Mouse (Mus musculus): ENCODE data around the gene Bco2. TPM values are rescaled to one million over a fixed set of nuclear protein-coding genes. Genes with fewer than 3 reads are reported as not detected.
A peak's percentile ranks its signal among the peaks of the same experiment; 100 is the strongest.

The Bco2 gene
- total RNA-seq (2015), result 0.35 and 1.2 TPM in 2 replicates
- total RNA-seq (2017), result 0.21 and 0.61 TPM in 2 replicates

DNA sequence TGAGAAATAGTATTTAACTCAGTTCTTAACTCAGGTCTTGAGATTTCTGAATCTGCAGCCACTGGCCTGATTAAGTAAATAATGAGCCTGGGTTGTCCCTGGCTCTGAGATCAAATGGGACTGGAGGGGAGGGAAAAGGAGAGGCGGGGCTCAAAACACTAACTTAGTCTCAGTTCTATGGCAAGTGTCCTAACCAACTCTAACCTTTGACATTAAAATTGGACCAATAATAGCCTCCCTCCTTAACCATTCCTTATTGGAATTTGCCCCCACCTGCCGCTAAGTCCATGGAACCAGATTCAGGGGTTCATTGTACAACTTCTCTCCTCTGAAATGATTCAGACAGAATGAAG is at the start of gene Bco2:
Gene Bco2 (minus strand): TSS at position 88 of the 353 bp plus-strand sequence.
- no peak for ATAC-seq (replicated peaks; ENCODE audit: poor library complexity)

DNA sequence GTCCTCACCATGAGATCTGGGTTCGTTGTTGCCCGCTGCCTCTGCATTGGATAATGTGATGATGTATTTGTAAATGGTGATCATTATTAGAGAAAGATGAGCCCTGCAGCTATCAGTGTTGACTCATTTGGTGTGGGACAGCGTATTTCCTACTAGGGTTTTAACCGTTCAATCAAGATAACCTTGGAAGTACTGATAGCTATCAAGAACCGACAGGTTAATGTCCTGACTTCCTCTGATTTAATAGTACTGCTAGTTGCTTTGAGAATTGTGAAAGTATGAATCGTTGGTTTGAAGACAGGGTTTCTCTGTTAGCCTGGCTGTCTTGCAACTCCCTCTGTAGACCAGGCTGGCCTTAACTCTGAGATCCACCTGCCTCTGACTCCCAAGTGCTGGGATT is 49.4 kb upstream of the Bco2 start:
- ATAC-seq (replicated peaks; ENCODE audit: poor library complexity), result no peak

DNA sequence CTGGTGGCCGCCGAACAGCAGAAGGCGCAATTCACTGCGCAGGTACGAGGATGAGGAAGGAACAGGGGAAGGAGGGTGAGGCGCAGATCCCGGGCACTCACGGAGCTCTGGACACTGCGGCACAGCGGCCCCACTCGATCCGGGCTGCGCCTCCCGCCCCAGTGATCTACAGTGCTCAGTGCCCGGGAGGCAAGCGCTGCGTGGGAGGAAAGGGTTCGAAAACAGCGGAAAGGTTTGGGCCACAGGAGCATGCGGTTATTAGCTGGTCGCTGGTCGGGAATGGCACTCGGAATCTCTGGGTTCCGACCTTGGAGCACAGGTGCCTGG is 49.0 kb upstream of the Bco2 start:
- no peak; the same call in 1 of the 2 replicates for ATAC-seq (replicated peaks; ENCODE audit: poor library complexity)

DNA sequence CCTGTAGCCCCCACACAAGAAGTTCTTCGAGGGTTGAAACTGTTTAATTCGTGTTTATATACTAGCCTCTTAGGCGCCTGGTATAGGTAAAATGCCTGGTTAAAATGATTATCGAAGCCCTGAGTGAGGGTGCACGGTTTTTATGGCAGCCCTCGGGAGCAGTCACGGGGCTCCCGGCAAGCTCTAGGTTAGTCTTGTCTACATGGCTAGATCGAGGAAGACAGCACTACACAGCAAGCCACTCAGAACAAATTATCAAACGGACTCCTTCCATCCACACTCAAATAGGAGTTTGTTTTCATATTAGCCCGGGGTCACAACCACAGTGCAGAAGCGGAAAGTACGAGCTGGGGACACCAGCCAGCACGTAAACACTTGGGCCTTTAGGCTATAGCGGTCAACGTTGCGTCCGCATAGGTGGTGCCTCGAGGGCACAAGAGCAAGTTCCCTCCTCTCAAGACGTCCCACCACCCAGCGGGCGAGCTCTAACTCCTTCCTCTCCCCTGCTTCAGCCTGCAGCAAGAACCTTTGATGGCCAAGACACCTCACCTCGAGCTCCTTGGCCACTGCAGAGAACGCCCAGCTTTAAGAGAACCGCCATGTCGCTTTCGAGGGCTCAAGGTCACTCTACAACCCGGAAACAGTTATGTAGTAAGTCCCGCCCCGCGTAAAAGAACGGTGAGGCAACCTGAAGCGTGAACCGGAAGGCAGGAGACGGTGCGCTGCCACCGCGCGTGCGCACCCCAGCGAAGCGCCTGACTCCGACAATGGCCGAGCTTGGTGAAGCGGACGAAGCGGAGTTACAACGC is 48.4 kb upstream of the Bco2 start, which contains the start of the genes Sdhd and Timm8b:
Gene Sdhd (minus strand): TSS at position 624 of the 809 bp plus-strand sequence.
Gene Timm8b (plus strand): TSS at position 722 of the 809 bp plus-strand sequence.
- peak; percentile 93 for ATAC-seq (replicated peaks; ENCODE audit: poor library complexity)

DNA sequence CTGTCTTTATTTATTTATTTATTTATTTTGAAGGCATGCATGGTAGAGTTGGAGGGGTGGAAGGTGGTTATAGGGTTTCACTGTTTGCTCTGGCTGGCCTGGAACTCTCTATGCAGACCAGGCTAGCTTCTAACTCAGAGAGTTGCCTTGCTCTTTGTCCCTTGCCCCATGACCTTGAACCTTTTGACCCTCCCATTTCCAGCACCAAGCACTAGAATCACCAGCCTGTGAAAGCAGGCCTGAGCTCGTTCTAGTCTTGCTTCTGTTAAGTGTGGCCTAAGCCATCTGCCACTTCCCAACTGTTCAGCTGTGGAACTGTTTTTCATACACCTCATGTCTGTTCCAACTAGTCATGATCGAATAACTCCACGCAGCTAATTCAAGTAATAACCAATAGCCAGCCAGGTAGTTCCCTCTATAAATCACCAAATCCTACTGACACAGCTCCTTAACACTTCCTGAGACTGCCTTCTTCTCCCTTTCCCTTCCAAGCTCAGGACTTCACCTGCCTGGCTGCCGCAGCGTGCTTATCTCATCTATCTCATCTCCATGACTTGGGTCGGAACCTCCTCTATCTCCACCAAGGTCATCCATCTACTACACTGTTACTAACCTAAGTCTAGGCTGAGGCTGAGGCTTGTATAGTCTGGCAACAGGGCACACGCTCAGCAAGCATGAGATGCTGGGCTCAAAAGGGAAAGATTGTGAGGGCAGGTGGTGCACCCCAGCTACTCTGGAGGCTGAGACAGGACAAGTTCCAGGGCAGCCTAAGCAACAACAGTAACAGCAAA is 47.3 kb upstream of the Bco2 start:
- ATAC-seq (replicated peaks; ENCODE audit: poor library complexity), result no peak

DNA sequence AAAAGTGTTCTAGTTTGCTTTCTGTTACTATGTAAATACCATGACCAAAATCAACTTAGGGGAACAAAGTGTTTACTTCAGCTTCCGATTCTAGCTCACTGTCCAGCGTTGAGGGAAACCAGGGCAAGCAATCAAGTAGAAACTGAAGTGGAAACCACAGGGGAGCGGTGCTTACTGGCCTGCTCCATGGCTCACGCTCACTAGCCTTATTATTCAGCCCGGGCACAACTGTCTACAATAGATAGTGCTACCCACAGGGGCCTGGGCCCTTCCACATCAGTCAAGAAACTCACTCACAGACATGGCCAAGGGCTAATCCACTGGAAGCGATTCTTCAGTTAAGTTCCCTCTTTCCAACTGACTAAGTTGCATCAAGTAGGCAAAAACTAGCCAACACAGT is 46.6 kb upstream of the Bco2 start:
- peak; percentile 50 for ATAC-seq (replicated peaks; ENCODE audit: poor library complexity)

DNA sequence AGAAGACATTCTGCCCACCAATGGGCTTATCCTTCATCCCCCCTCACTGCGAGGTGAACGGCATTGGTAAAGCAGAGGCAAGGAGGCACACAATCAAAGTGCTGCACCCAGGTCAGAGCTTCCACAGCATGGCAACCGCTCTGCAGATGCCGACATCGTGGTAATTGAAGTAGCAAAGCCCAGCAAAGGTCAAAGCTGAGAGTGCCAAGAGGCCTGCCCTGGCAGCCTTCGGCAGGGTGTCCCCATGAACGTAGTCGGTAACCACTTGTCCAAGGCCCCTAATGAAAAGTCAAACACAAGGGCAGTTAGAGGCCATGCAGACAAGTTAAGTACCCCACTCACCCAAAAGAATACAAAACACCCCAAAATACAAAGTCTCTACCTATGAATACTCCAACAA is 42.0 kb upstream of the Bco2 start:
- ATAC-seq (replicated peaks; ENCODE audit: poor library complexity), result no peak

DNA sequence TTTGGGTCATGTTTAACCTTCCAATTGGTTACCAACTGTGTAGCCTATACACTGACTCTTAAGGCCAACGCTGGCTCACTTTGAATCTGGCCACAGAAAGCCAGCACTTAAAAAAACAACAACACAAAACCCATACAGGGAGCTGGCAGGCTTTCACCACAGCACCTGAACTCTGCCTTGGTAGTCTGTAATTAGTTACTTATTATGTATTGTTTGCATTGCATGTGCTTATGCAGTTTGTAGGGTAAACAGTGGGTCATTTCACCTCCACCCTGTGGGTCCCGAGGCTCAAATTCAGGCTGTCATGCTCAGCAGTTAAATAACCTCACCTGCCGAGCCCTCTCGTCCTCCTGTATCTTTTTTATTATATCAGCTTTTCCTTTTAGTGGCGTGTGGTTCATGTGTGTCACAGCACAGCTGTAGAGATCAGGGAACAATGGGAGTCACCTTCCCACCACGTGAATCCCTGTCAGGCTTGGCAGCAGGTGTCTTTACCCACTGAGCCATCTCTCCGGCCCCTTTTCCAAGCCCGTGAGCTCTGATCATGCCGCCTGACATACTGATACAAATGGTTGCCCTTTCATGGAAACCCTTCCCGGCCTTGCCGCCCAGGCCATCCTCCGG is 39.9 kb upstream of the Bco2 start:
- ATAC-seq (replicated peaks; ENCODE audit: poor library complexity), result no peak

DNA sequence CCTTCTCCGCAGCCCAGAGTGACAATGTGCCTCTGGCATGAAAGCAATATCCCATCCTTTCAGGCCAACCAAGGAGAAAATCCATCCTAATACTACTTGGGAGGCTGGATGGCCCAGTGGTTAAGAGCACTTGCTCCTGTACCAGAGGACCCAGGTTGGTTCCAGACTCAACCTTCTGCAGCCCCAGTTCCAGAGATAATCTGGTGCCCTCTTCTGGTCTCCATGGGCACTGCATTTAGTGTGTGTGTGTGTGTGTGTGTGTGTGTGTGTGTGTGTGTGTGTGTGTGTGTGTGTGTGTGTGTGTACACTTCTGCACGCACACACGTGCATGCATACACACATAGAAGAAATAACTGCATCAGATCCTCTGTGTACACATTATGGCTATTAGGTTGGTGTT is 38.6 kb upstream of the Bco2 start:
- peak; percentile 71 for ATAC-seq (replicated peaks; ENCODE audit: poor library complexity)

DNA sequence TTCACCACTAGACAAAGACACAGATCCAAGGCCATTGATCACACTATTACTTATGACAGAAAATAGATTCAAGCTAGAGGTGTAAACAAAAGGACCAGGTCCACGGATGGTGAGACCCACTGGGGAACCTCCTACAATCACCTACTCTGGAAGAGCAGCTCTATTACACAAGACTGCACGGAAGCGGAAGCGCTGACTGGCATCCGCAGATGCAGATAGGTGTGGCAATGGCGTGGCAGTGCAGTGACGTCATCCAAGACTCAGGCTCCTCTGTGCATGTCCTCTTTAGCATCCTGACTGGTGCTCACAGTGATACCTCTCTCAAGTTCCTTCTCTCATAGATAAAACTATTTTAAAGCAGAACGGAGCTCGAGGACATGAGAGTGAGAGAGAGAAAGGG is 38.0 kb upstream of the Bco2 start:
- peak; percentile 79 for ATAC-seq (replicated peaks; ENCODE audit: poor library complexity)

DNA sequence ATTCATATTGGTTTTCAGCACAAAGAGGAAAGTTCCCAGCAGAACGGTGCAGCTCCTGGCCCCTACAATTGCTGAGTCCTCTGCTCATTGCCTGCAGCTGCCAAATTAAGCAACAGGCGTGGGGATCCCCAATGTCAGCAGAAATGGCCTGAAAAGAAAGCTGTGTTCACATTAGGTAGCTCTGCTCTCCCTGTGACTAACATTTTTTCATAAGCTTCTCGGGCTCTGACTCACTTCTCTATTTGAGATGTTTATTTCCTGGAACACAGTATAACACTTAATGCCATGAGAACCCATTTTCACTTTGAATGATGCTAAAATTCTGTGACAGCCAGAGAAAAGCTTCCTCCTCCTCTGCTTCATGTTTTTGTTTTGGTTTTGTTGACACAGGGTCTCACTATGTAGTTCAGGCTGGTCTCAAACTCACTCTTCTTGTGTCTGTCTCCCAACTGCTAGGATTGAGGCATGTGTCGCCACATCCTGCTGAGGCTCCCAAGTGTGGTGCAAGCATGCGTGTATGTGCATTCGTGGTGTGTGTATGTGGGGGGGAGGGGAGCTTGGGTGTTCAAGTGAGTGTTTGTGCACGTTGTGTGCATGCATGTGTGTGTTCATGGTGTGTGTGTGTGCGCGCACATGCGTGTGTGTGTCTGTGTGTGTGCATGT is 36.0 kb upstream of the Bco2 start:
- ATAC-seq (replicated peaks; ENCODE audit: poor library complexity), result peak; percentile 76

DNA sequence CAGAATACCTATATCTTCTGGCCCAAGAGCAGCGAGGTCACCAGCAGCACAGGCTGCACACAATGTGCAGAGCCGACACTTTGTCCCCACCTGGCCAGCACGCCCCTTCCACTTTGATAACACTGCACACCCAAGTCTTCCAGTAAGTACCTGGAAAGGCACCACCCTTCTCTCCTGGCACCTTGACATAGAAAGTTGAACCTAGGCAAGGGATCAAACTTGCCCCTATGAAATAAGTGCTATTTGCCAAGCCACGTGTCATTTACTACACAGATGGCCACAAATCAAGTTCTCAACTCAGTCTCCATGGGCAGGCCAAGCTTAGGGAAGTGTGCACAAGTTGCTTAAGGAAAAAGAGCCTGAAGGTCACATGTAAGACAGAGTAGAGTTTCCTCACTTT is 32.0 kb upstream of the Bco2 start:
- ATAC-seq (replicated peaks; ENCODE audit: poor library complexity), result no peak

DNA sequence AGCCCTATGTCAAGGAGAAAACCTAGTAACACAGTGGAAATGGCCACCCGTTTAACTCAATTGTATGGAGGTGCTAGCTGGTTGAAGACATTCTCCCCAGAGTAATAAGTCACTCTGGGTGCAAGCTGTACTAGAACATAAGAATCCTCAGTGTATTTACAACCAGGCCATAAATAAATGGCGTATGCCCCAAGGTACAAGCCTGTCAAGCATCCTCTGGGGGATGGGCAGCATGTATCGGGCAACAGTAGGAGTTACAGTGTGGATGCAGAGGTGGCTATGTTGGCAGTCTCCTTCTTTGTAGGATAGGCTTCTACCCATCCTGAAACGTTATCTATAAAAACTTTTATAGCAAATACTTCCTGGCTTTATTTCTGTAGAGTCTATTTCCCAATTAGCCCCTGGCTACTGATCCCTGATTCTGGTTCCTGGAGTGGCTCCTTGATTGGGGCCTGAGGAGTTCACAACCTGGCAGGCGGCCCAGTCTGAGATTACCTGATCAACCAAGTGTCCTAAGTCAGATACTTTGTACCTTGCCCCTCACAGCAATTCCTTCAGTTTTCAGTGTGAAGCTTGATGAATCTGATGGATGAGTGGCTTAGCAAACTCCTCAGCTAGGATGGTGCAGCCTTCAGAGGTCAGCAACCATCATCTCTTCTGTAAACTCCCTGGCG is 30.3 kb upstream of the Bco2 start:
- ATAC-seq (replicated peaks; ENCODE audit: poor library complexity), result no peak

DNA sequence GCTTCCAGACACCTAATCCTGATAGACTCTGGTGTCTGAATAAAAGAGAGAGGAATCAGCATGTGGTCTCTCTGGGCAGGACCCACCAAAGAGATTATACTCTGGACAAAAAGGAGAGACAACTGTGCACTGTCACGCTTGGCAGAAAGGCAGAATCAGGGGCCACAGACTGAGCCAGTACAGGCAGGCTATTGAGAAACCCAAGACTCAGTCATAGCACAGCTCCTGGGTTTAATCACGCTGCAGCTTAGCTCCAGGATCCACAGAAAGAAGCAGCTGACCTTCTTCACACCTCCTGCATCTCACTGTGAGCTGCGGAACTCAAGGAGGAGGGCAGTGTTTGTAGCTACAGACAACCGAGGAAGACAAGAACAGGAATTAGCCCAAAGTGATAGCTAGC is 25.4 kb upstream of the Bco2 start:
- ATAC-seq (replicated peaks; ENCODE audit: poor library complexity), result no peak

DNA sequence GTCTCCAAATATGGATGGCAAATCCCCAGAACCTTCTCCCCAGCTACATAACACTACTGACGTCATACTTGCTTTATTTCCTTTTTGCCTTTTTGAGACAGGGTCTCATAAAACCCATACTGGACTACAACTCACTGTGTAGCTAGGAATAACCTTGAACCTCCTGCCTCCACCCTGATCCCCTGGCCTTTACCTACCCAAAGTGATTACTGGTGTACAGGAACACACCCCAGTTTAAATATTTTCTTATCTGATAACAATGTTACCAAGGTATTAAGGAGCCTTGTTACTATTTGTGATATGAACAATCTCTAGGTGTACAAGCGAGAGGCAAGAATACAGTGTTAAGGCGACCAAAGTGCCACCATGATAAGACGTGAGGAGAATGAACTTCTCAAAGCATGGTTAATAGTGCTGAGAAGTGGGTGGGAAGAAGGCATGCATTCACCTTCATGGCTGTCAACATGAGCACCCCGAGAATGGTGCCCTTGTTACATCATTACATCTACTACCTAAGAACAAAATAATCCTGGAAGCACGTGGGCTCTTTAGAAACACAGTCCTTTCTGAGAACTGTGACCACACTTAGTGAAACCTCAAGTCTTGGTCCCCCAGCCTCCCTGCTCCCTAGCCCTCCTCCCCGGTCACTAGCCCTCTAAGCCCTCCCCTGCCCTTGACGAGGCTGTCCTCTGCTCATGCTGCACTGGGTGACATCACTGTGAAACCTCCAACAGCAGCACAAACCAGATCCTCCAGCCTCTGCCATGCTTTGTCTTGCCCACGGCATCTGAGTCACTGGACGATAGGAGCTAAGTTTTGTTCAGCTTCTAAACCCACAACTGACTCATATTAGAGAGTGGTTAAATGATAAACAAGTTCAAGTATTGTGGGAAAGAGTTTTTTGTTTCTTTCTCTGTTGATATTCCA is 14.9 kb upstream of the Bco2 start:
- ATAC-seq (replicated peaks; ENCODE audit: poor library complexity), result no peak

DNA sequence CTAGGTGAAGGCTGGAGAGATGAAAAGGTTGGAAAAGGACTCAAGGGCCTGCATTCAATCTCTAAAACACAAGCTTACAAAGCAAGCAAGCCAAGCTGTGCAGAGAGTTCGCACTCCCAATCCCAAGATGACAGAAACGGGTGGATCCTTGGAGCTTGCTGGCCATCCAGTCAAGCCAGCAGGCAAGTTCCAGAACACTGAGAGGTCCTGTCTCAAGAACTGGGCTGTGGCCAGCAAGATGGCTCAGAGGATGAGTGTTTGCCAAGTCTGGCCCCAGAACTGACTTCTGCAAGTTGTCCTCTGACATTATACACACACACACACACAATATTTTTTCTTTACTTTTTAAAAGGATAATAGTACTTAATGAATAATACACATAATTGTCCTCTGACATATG is 12.9 kb upstream of the Bco2 start:
- ATAC-seq (replicated peaks; ENCODE audit: poor library complexity), result no peak

DNA sequence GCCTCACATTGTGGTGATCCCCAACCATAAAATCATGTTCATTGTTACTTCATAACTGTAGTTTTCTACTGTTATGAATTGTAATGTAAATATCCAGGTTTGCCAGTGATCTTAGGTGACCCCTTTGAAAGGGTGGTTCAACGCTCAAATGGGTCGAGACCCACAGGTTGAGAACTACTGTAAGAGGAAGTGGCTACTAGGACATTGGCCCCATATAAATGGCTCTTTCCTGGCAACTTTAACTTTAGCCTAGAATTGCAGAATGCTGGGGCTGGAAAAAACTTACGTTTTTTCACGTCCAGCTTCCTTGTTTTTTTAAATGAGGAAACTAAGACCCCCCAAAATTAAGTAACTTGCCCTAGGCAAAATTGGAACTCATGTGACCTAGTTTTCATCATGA is 12.4 kb upstream of the Bco2 start:
- peak; percentile 61 for ATAC-seq (replicated peaks; ENCODE audit: poor library complexity)

DNA sequence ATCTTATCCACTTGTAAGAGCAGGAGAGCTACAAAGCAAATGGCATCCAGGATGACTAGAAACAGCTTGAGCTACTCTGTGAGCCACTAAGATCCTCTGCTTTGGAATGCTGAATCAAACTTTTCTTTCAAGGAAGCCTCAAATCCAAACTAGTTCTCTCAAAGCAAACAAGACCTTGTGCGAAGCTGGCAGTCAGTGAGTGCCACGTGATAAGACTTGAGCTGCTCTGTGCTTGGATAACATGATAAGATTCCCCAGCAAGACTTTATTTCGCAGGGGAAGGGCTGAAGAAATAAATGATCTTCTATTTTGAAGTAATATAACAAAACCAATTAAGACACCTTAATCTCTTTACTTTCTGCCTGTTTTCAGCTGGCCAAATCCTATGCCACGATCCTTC is 11.0 kb upstream of the Bco2 start:
- ATAC-seq (replicated peaks; ENCODE audit: poor library complexity), result no peak

DNA sequence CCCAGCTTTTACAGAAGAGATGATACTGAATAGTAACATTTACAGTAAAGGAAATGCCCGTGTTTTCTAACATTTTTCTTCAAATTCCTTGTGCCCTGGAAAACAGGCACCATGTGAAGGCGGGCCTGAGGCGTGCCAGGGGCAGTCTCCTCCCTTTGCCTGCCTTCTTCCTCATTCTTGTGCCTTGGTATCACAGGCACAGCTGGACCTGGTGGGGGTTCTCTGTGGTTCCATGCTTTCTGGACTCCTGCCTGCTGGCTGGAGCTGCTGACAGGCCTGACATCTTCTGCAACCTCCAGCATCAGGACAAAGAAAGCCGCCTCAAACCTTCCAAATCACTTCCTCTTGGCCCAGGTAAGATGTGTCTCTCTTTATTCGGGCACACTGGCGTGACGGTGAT is 10.2 kb upstream of the Bco2 start:
- ATAC-seq (replicated peaks; ENCODE audit: poor library complexity), result peak; percentile 70

DNA sequence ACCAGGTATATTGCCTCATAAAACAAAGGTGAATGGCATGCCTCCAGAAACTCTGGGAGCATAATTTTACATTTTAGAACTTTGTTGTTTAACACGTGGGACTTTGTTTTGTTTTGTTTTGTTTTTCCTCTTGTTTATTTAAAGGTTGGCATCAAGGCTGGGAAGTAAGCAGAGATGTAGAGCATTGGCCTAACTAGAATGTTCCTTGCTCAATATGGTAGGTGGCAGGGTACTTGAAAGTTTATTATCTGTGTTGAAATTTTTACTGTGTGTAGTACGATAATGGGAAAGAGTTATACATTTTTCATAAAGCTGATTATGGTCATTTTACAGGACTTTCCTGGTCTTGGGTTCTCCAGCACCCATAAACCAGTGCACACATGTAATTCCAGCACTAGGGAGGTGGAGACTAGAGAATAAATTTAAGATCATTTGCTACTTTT is 7.0 kb upstream of the Bco2 start:
- no peak for ATAC-seq (replicated peaks; ENCODE audit: poor library complexity)

Measured in megakaryocyte progenitor cell, adult 5-6 weeks (primary cell).